Mouse (Mus musculus) thymus, adult 2 months (tissue): ENCODE results near the gene Irs3.

ENCODE experiments used
- CTCF ChIP-seq: fragments of 200-500 bp; IDR thresholded peaks from 2 replicates; pipeline ENCODE4 v1.5.1; 2012; ENCODE audit warnings: mild to moderate bottlenecking, control low read depth, low read length, moderate library complexity, borderline replicate concordance; ENCODE audit not compliant: control insufficient read depth, poor library complexity, insufficient read depth; ENCODE audit errors: extremely low read depth
- POLR2A ChIP-seq: fragments of 200-500 bp; IDR thresholded peaks from 2 replicates; pipeline ENCODE4 v1.6.1; 2012; ENCODE audit warnings: mild to moderate bottlenecking, low read length, control low read depth, moderate library complexity; ENCODE audit not compliant: control insufficient read depth, poor library complexity, insufficient read depth; ENCODE audit errors: extremely low read depth

GRCm38 (mm10) chr5:137682526-137682925 lies 37.0 kb upstream of the Irs3 start:
- TF ChIP-seq CTCF: no peak
- no peak for TF ChIP-seq POLR2A
